Mouse (Mus musculus): Measurements from ENCODE around the gene Tmem120b.

GRCm38 (mm10) chr5:123051736-123052135 lies 16.5 kb upstream of the Tmem120b start:
- TF ChIP-seq CTCF (IDR thresholded peaks at IDR 0.05; ENCODE audit: low read depth, low read length) (peak; percentile 27; the same call in 1 of the 2 replicates), POLR2A (IDR thresholded peaks at IDR 0.05; ENCODE audit: extremely low read depth, insufficient read depth, low read length) (no peak)
